Mouse (Mus musculus) adipose tissue, adult 10 weeks (tissue): Measurements from ENCODE around the gene Cnot6l. TPM values are rescaled to one million over a fixed set of nuclear protein-coding genes. Genes with fewer than 3 reads are reported as not detected.

Experiments
- polyA plus RNA-seq: library from polyadenylated mRNA; stranded (reverse); fragments of 350-450 nt; fragmentation: Illumina TruSeq; extraction: RNeasy Lipid Tissue Mini Kit (QIAGEN cat#74804); gene quantifications from one replicate; pipeline ENCODE4 v1.2.3, GENCODE M21; 2014; ENCODE audit warnings: low read depth, low replicate concordance

The Cnot6l gene
- polyA plus RNA-seq = 26.7 TPM

DNA sequence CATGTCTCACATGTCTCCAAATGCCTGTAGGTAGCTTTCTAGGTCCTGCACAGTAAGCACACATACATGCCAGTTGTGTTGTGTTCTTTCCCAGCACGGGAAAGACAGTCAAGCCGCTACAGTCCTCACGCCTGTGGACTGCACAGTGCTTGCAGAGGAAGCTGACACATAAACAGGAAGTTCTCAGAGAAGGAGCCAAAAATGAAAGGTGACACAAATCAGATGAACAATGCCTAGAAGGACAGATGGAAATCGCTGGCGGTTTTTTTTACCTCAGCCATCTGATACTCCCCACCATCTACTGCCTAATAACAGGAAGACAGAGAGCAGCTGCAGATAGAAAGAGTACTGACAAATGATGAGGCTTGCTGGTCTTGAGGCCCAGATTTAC lies at the start of gene Cnot6l:
TSS of gene Cnot6l (minus strand) at position 151 of the 391 bp plus-strand sequence.

DNA sequence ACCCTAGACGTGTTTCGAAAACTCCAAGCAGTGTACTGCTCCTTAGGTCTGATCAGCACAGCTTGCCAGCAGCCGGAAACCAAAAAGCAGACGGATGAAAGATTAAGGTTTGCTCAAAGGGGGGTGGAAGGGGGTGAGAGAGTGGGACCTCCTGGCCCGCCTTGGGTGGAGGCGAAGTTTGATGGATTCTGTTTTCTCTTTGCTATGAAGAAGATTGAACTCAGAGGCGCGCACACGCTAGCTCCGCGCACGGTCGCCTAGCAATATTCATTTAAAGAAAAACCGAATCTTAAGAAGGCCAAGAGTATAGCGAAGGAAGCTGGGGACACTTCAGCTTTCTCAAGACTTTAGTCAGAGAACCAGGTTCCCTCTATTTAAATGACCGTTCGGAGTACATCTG lies 45.5 kb upstream of the Cnot6l start, which contains the start of gene Mrpl1:
TSS of gene Mrpl1 (plus strand) at position 35 of the 400 bp plus-strand sequence.

Other genes starting within 250 kb of the Cnot6l start
- gene Cxcl13, start 207.2 kb downstream of the Cnot6l start, polyA plus RNA-seq = 1.5 TPM
- 12.2 TPM for gene Mrpl1, start 45.3 kb upstream of the Cnot6l start, polyA plus RNA-seq
- 2.5 TPM for gene Fras1, start 209.8 kb upstream of the Cnot6l start, polyA plus RNA-seq